Mouse (Mus musculus) midbrain, postnatal 0 days (tissue): ENCODE results near the gene Flt3. TPM values are rescaled to one million over a fixed set of nuclear protein-coding genes. Genes with fewer than 3 reads are reported as not detected.
A peak's percentile ranks its signal among the peaks of the same experiment; 100 is the strongest.

Experiments
- ATAC-seq: fragments of 200-750 bp; cut with Nextera tagmentation; 2 replicates; pipeline ENCODE4 v1.8.0; 2017; ENCODE audit warnings: moderate number of reproducible peaks, mild to moderate bottlenecking, moderate TSS enrichment, moderate library complexity; ENCODE audit not compliant: low FRiP score
- DNase-seq: peaks from one replicate; pipeline ENCODE4 v3.0.0-alpha.2; 2015; ENCODE audit warnings: low spot score
- H3K27ac ChIP-seq: fragments of 300-500 bp; sonication (generic); 2 replicates; pipeline ENCODE4 v1.5.1; 2014; ENCODE audit warnings: low read depth, mild to moderate bottlenecking, low read length, mixed read lengths
- H3K27me3 ChIP-seq: fragments of 300-500 bp; sonication (generic); 2 replicates; pipeline ENCODE4 v1.6.1; 2014; ENCODE audit warnings: low read length, control low read depth, mixed read lengths; ENCODE audit not compliant: insufficient read depth
- H3K36me3 ChIP-seq: fragments of 300-500 bp; sonication (generic); 2 replicates; pipeline ENCODE4 v1.6.1; 2014; ENCODE audit warnings: low read length, control low read depth, mixed read lengths; ENCODE audit not compliant: insufficient read depth
- H3K4me1 ChIP-seq: fragments of 300-500 bp; sonication (generic); 2 replicates; pipeline ENCODE4 v1.6.1; 2014; ENCODE audit warnings: mild to moderate bottlenecking, control low read depth, antibody characterized with exemption, low read length, mixed read lengths; ENCODE audit not compliant: insufficient read depth
- H3K4me2 ChIP-seq: fragments of 300-500 bp; sonication (generic); 2 replicates; pipeline ENCODE4 v1.6.1; 2014; ENCODE audit warnings: low read depth, mild to moderate bottlenecking, low read length, mixed read lengths; ENCODE audit not compliant: poor library complexity, severe bottlenecking
- H3K4me3 ChIP-seq: fragments of 300-500 bp; sonication (generic); 2 replicates; pipeline ENCODE4 v1.5.1; 2014; ENCODE audit warnings: low read depth, mild to moderate bottlenecking, low read length, moderate library complexity
- H3K9ac ChIP-seq: fragments of 300-500 bp; sonication (generic); replicated peaks from 2 replicates; pipeline ENCODE4 v1.6.1; 2014; ENCODE audit warnings: mild to moderate bottlenecking, low read length, moderate library complexity, mixed read lengths; ENCODE audit not compliant: poor library complexity, severe bottlenecking
- H3K9me3 ChIP-seq: fragments of 300-500 bp; sonication (generic); 2 replicates; pipeline ENCODE4 v1.6.1; 2016; ENCODE audit warnings: low read length, control low read depth
- CTCF ChIP-seq: IDR thresholded peaks from 2 replicates; pipeline ENCODE4 v1.5.1; 2016; ENCODE audit warnings: antibody characterized with exemption, mild to moderate bottlenecking
- WGBS: fragments of 180-500 bp; shearing (Covaris S2); extraction: QIAGEN DNeasy Blood & Tissue Kit; methylation state at CpG from one replicate; pipeline ENCODE4 v1.1.7; 2014; 5-methylcytosine and 5-hydroxymethylcytosine counted together
- polyA plus RNA-seq: library from polyadenylated mRNA; unstranded; fragments of >200 nt; fragmentation: Nextera tagmentation; extraction: Ambion mirVana; gene quantifications from 2 replicates; pipeline ENCODE4 v1.2.1, GENCODE M21; 2015
- total RNA-seq: library from RNA; depleted of rRNA; stranded (reverse); fragments of >200 nt; gene quantifications from 2 replicates; pipeline ENCODE4 v1.2.3, GENCODE M21; 2014; rRNA removed

The Flt3 gene
- total RNA-seq (2.5 and 2.6 TPM in 2 replicates), polyA plus RNA-seq (2.0 TPM in 2 replicates)

GRCm38 (mm10) chr5:147399843-147400504 lies at the start of gene Flt3:
TSS of gene Flt3 (minus strand) at chr5:147400489.
- H3K27me3 ChIP-seq: peaks cover 18% of the 10 kb centered on the region; the same call in 1 of the 2 replicates
- no peaks in the 10 kb centered on the region for H3K36me3 ChIP-seq
- DNase-seq: peak; percentile 39
- TF ChIP-seq CTCF: no peak
- H3K4me3 ChIP-seq: peak within 1 kb of the TSS; percentile 60
- ATAC-seq: peak; percentile 72
- 2% methylated on average over 51 of the region's 56 CpGs for WGBS
- H3K4me1 ChIP-seq: no peaks in the 10 kb centered on the region
- peak within 1 kb of the TSS; percentile 97 for H3K4me2 ChIP-seq
- no peak within 1 kb of the TSS for H3K27ac ChIP-seq
- H3K9ac ChIP-seq: peak within 1 kb of the TSS; percentile 64
- no peaks in the 10 kb centered on the region for H3K9me3 ChIP-seq

- DNase-seq (peak; percentile 19), ATAC-seq (no peak)
- no peak overlapping the region for H3K4me3 ChIP-seq
- 63% methylated on average over 4 of the region's 4 CpGs for WGBS
- no peak overlapping the region for H3K4me2 ChIP-seq
- H3K9ac ChIP-seq: no peak overlapping the region
- H3K36me3 ChIP-seq: no peaks in the 10 kb centered on the region
- H3K27me3 ChIP-seq: no peaks in the 10 kb centered on the region
- no peak for TF ChIP-seq CTCF
- H3K27ac ChIP-seq: no peak overlapping the region
- H3K9me3 ChIP-seq: no peaks in the 10 kb centered on the region
- H3K4me1 ChIP-seq: 0 out of 2 replicates have a peak, but pooled peaks cover 3% of the 10 kb centered on the region
These were observed 48.6 kb upstream of the Flt3 start for GRCm38 (mm10) chr5:147448933-147449332.

GRCm38 (mm10) chr5:147448526-147448925 lies 48.2 kb upstream of the Flt3 start:
- no peaks in the 10 kb centered on the region for H3K36me3 ChIP-seq
- H3K4me2 ChIP-seq: no peak overlapping the region
- DNase-seq (peak; percentile 42), ATAC-seq (no peak)
- TF ChIP-seq CTCF: no peak
- no peak overlapping the region for H3K27ac ChIP-seq
- H3K4me3 ChIP-seq: no peak overlapping the region
- 0 out of 2 replicates have a peak, but pooled peaks cover 3% of the 10 kb centered on the region for H3K4me1 ChIP-seq
- H3K27me3 ChIP-seq: no peaks in the 10 kb centered on the region
- 30% methylated on average over 4 of the region's 4 CpGs for WGBS
- no peak overlapping the region for H3K9ac ChIP-seq
- H3K9me3 ChIP-seq: no peaks in the 10 kb centered on the region

GRCm38 (mm10) chr5:147445252-147445651 lies 45.0 kb upstream of the Flt3 start:
- Histone ChIP-seq H3K4me1 (0 out of 2 replicates have a peak, but pooled peaks cover 3% of the 10 kb centered on the region), H3K4me2 (no peak overlapping the region), H3K27ac (no peak overlapping the region), H3K4me3 (no peak overlapping the region), H3K9ac (no peak overlapping the region), H3K36me3 (no peaks in the 10 kb centered on the region), H3K27me3 (no peaks in the 10 kb centered on the region), H3K9me3 (no peaks in the 10 kb centered on the region)
- no peak for ATAC-seq
- 90% methylated on average over 4 of the region's 4 CpGs for WGBS
- TF ChIP-seq CTCF: no peak
- DNase-seq: no peak

- Histone ChIP-seq H3K4me1 (0 out of 2 replicates have a peak, but pooled peaks cover 3% of the 10 kb centered on the region), H3K27me3 (no peaks in the 10 kb centered on the region), H3K9me3 (no peaks in the 10 kb centered on the region), H3K9ac (no peak overlapping the region), H3K4me3 (no peak overlapping the region), H3K4me2 (no peak overlapping the region), H3K36me3 (no peaks in the 10 kb centered on the region), H3K27ac (no peak overlapping the region)
- DNase-seq (no peak), ATAC-seq (no peak)
- TF ChIP-seq CTCF: no peak
- WGBS: 88% methylated on average over 2 of the region's 2 CpGs
These were observed 44.5 kb upstream of the Flt3 start for GRCm38 (mm10) chr5:147444757-147445156.

- no peak for TF ChIP-seq CTCF
- WGBS: 83% methylated on average over 6 of the region's 6 CpGs
- H3K27ac ChIP-seq: no peak overlapping the region
- DNase-seq: no peak
- 0 out of 2 replicates have a peak, but pooled peaks cover 3% of the 10 kb centered on the region for H3K4me1 ChIP-seq
- ATAC-seq: no peak
- H3K27me3 ChIP-seq: no peaks in the 10 kb centered on the region
- no peak overlapping the region for H3K4me2 ChIP-seq
- H3K36me3 ChIP-seq: no peaks in the 10 kb centered on the region
- no peak overlapping the region for H3K4me3 ChIP-seq
- no peaks in the 10 kb centered on the region for H3K9me3 ChIP-seq
- no peak overlapping the region for H3K9ac ChIP-seq
These were observed 44.0 kb upstream of the Flt3 start for GRCm38 (mm10) chr5:147444298-147444697.
